Mouse (Mus musculus) forebrain, embryonic 11.5 days (tissue): ENCODE measurements around the gene Ube3c. TPM values are rescaled to one million over a fixed set of nuclear protein-coding genes. Genes with fewer than 3 reads are reported as not detected.
"Not testable (repeated sequence)": the region's sequence is repeated elsewhere in the genome, so short reads cannot be mapped to it uniquely, and the experiment has no call there.

Source experiments
- ATAC-seq: fragments of 200-750 bp; cut with Nextera tagmentation; replicated peaks from 2 replicates; pipeline ENCODE4 v1.8.0; 2017; ENCODE audit warnings: moderate TSS enrichment; ENCODE audit not compliant: low FRiP score
- DNase-seq: peaks from one replicate; pipeline ENCODE4 v3.0.0-alpha.2; 2017; ENCODE audit warnings: low spot score
- H3K27ac ChIP-seq: fragments of 300-500 bp; sonication (generic); 2 replicates; pipeline ENCODE4 v1.5.1; 2014; ENCODE audit warnings: low read depth, low read length
- H3K27me3 ChIP-seq: fragments of 300-500 bp; sonication (generic); 2 replicates; pipeline ENCODE4 v1.6.1; 2014; ENCODE audit warnings: mild to moderate bottlenecking, low read length, mixed read lengths; ENCODE audit not compliant: control insufficient read depth, insufficient read depth
- H3K36me3 ChIP-seq: fragments of 300-500 bp; sonication (generic); 2 replicates; pipeline ENCODE4 v1.6.1; 2014; ENCODE audit warnings: mild to moderate bottlenecking, low read length, moderate library complexity, mixed read lengths; ENCODE audit not compliant: control insufficient read depth, insufficient read depth
- H3K4me1 ChIP-seq: fragments of 300-500 bp; sonication (generic); replicated peaks from 2 replicates; pipeline ENCODE4 v1.6.1; 2014; ENCODE audit warnings: low read length, mixed read lengths; ENCODE audit not compliant: control insufficient read depth, insufficient read depth
- H3K4me2 ChIP-seq: fragments of 300-500 bp; sonication (generic); 2 replicates; pipeline ENCODE4 v1.6.1; 2014; ENCODE audit warnings: low read depth, mild to moderate bottlenecking, low read length, moderate library complexity, mixed read lengths; ENCODE audit not compliant: severe bottlenecking
- H3K4me3 ChIP-seq: fragments of 300-500 bp; sonication (generic); 2 replicates; pipeline ENCODE4 v1.5.1; 2014; ENCODE audit warnings: low read depth, low read length
- H3K9ac ChIP-seq: fragments of 300-500 bp; sonication (generic); 2 replicates; pipeline ENCODE4 v1.6.1; 2014; ENCODE audit warnings: low read length
- H3K9me3 ChIP-seq: fragments of 300-500 bp; sonication (generic); 2 replicates; pipeline ENCODE4 v1.6.1; 2016; ENCODE audit warnings: low read length, mixed read lengths; ENCODE audit not compliant: control insufficient read depth
- WGBS: fragments of 180-500 bp; shearing (Covaris S2); extraction: QIAGEN DNeasy Blood & Tissue Kit; methylation state at CpG from one replicate; pipeline ENCODE4 v1.1.7; 2014; 5-methylcytosine and 5-hydroxymethylcytosine counted together
- polyA plus RNA-seq: library from polyadenylated mRNA; unstranded; fragments of >200 nt; fragmentation: Nextera tagmentation; extraction: Ambion mirVana; gene quantifications from 2 replicates; pipeline ENCODE4 v1.2.1, GENCODE M21; 2014

The Ube3c gene
- 39.9 and 42.1 TPM in 2 replicates for polyA plus RNA-seq

- ATAC-seq (peak; percentile 97), DNase-seq (peak; percentile 99)
- peak within 1 kb of the TSS; percentile 66 for H3K4me2 ChIP-seq
- H3K9ac ChIP-seq, result peak within 1 kb of the TSS; percentile 79
- WGBS, result under 1% methylated on average over 72 of the region's 72 CpGs
- H3K36me3 ChIP-seq, result no peaks in the 10 kb centered on the region
- peaks cover 2% of the 10 kb centered on the region; the same call in 1 of the 2 replicates for H3K4me1 ChIP-seq
- H3K4me3 ChIP-seq, result peak within 1 kb of the TSS; percentile 79
- H3K27ac ChIP-seq, result peak within 1 kb of the TSS; percentile 82
- H3K9me3 ChIP-seq, result no peaks in the 10 kb centered on the region
- no peaks in the 10 kb centered on the region for H3K27me3 ChIP-seq
These were observed at the start of gene Ube3c for GRCm38 (mm10) chr5:29568848-29569377. TSS of gene Ube3c (plus strand) at chr5:29569242.

GRCm38 (mm10) chr5:29560111-29560510 lies 8.9 kb upstream of the Ube3c start:
- DNase-seq, result no peak
- Histone ChIP-seq H3K4me2 (no peak overlapping the region), H3K27ac (no peak overlapping the region), H3K9me3 (no peaks in the 10 kb centered on the region), H3K4me3 (no peak overlapping the region), H3K27me3 (no peaks in the 10 kb centered on the region), H3K4me1 (no peaks in the 10 kb centered on the region), H3K9ac (no peak overlapping the region), H3K36me3 (no peaks in the 10 kb centered on the region)
- ATAC-seq, result no peak
- 87% methylated on average over 5 of the region's 5 CpGs for WGBS

- H3K4me1 ChIP-seq, result no peaks in the 10 kb centered on the region
- ATAC-seq, result no peak
- no peak for DNase-seq
- H3K36me3 ChIP-seq, result no peaks in the 10 kb centered on the region
- H3K9me3 ChIP-seq, result no peaks in the 10 kb centered on the region
- H3K27ac ChIP-seq, result no peak overlapping the region
- no peak overlapping the region for H3K4me2 ChIP-seq
- H3K9ac ChIP-seq, result no peak overlapping the region
- H3K4me3 ChIP-seq, result no peak overlapping the region
- H3K27me3 ChIP-seq, result no peaks in the 10 kb centered on the region
- 87% methylated on average over 2 of the region's 2 CpGs for WGBS
These were observed 8.4 kb upstream of the Ube3c start for GRCm38 (mm10) chr5:29560667-29561066.

GRCm38 (mm10) chr5:29569378-29570280 lies 587 bp downstream of the Ube3c start:
- WGBS, result 2% methylated on average over 67 of the region's 67 CpGs
- no peaks in the 10 kb centered on the region for H3K27me3 ChIP-seq
- ATAC-seq (no peak; the same call in none of the 2 replicates), DNase-seq (no peak)
- peak overlapping the region; percentile 66 for H3K4me2 ChIP-seq
- H3K4me1 ChIP-seq, result peaks cover 2% of the 10 kb centered on the region; the same call in 1 of the 2 replicates
- no peaks in the 10 kb centered on the region for H3K9me3 ChIP-seq
- no peaks in the 10 kb centered on the region for H3K36me3 ChIP-seq
- peak overlapping the region; percentile 79 for H3K9ac ChIP-seq
- peak overlapping the region; percentile 82 for H3K27ac ChIP-seq
- H3K4me3 ChIP-seq, result peak overlapping the region; percentile 79

- not testable (repeated sequence) for H3K27me3 ChIP-seq, H3K4me3 ChIP-seq, H3K9ac ChIP-seq, H3K9me3 ChIP-seq, H3K36me3 ChIP-seq, H3K4me1 ChIP-seq, H3K4me2 ChIP-seq, H3K27ac ChIP-seq, DNase-seq, ATAC-seq
- WGBS, result 93% methylated on average over 11 of the region's 11 CpGs
These were observed 5.2 kb downstream of the Ube3c start for GRCm38 (mm10) chr5:29574286-29574685.

GRCm38 (mm10) chr5:29575085-29575484 lies 6.0 kb downstream of the Ube3c start:
- H3K27ac ChIP-seq, result no peak overlapping the region
- no peak overlapping the region for H3K4me2 ChIP-seq
- H3K4me1 ChIP-seq, result 0 out of 2 replicates have a peak, but pooled peaks cover 2% of the 10 kb centered on the region
- H3K4me3 ChIP-seq, result no peak overlapping the region
- no peak for DNase-seq
- no peaks in the 10 kb centered on the region for H3K27me3 ChIP-seq
- no peaks in the 10 kb centered on the region for H3K9me3 ChIP-seq
- 92% methylated on average over 2 of the region's 2 CpGs for WGBS
- ATAC-seq, result no peak
- H3K36me3 ChIP-seq, result no peaks in the 10 kb centered on the region
- H3K9ac ChIP-seq, result no peak overlapping the region

- no peak overlapping the region for H3K9ac ChIP-seq
- no peaks in the 10 kb centered on the region for H3K36me3 ChIP-seq
- no peaks in the 10 kb centered on the region for H3K27me3 ChIP-seq
- H3K4me2 ChIP-seq, result no peak overlapping the region
- DNase-seq, result no peak
- no peaks in the 10 kb centered on the region for H3K9me3 ChIP-seq
- H3K4me3 ChIP-seq, result no peak overlapping the region
- H3K4me1 ChIP-seq, result no peaks in the 10 kb centered on the region
- WGBS, result 97% methylated on average over 4 of the region's 4 CpGs
- no peak for ATAC-seq
- H3K27ac ChIP-seq, result no peak overlapping the region
These were observed 9.0 kb downstream of the Ube3c start for GRCm38 (mm10) chr5:29577795-29578631.

- Histone ChIP-seq H3K27me3 (no peaks in the 10 kb centered on the region), H3K4me3 (no peak overlapping the region), H3K4me2 (no peak overlapping the region), H3K9me3 (no peaks in the 10 kb centered on the region), H3K4me1 (no peaks in the 10 kb centered on the region), H3K36me3 (no peaks in the 10 kb centered on the region), H3K9ac (no peak overlapping the region), H3K27ac (no peak overlapping the region)
- 90% methylated on average over 2 of the region's 2 CpGs for WGBS
- ATAC-seq (no peak), DNase-seq (no peak)
These were observed 15.0 kb downstream of the Ube3c start for GRCm38 (mm10) chr5:29583880-29584595.
